Mouse (Mus musculus) thymus, adult 18-20 months (tissue): ENCODE data around the gene Eml1.
"Not testable (repeated sequence)": the region's sequence is repeated elsewhere in the genome, so short reads cannot be mapped to it uniquely, and the experiment has no call there.

Experiments
- DNase-seq, 2 experiments: peaks; one replicate each; pipeline ENCODE4 v3.0.0; 2022; ENCODE audit warnings: mixed read lengths in 2 of 2

Eml1 gene

DNA sequence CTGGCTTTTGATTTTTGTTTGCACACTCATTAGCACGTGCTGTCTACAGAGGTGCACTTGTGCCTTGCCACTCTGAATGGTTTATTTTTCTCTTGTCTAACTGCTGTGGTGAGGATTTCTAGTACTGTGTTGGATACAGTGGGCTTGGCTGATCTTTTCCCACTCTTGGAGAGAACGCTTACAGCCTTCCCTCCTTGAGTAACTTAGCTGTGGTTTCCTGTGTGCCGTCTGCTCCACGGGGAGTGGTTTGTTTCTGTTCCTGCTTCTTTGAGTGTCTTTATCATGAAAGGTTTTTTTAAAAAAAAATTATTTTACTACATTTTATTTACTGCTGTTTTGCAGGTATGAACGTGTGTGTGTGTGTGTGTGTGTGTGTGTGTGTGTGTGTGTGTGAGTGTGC, 108.0 kb downstream of the Eml1 start:
- DNase-seq, result no peak

DNA sequence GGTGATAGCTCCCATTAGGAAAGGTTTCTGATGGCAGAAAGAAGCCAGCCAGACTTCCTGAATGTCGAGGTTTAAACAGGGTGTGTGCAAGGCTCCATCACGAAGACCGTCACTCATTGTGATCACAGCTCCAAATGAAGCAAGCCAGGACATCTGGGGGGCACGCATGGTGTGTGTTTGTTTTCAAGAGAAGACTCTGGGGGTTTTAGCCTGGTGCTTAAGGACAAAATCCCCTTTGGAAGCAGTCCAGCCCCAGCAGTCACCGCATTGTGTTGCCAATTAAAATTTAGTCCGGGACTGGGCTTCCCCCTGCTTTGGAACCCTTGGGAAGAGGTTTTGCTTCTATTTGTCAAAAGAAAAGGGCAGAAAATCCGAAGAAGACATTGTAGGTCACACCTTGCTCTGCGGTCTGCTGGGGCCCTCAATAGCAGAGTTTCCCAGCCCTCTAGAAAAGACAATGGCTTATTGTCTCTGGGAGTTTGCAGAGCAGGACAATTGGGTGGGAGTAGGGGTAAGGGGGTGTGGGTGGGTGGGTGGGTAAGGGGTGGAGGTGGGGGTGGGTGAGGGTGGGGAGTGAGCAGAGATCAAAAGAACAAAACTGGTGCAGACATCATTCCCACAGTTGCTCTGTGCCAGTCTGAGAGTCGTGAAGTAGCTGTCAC, 110.1 kb downstream of the Eml1 start:
- no peak for DNase-seq

DNA sequence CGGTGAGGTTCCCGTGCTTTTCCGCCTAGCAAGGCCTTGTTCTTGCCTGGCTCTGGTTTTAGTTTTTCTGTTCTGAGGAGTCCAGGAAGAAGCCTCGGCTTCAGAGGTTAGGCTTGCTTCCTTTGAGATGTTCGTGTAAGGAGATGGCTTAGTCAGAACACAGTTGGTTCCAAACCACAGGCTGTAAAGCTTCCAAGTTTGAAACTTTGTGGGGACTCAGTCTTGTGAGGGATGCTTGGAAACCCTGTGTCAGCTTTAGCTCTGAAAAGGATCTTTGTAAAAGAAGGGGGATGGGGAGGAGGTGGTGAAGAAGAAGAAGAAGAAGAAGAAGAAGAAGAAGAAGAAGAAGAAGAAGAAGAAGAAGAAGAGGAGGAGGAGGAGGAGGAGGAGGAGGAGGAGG, 118.3 kb downstream of the Eml1 start:
- no peak for DNase-seq

DNA sequence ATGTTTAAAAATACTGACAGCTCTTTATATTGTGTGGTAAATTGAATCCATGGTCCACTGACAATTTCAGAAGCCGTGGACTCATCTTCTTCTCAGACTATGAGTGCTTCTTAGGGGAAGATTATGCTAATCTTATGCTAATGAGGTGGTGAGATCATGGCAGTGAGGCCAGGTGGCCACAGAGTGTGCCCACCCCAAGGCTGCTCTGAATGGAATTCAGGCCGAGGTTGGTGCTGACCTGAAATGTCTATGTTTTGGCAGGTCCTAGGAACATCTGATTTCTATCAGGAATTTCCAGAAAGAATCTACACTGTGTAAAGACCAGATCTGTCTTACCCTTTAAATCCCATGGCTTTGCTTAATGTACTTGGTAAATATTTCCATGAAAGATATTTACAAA, 119.0 kb downstream of the Eml1 start:
- no peak for DNase-seq

DNA sequence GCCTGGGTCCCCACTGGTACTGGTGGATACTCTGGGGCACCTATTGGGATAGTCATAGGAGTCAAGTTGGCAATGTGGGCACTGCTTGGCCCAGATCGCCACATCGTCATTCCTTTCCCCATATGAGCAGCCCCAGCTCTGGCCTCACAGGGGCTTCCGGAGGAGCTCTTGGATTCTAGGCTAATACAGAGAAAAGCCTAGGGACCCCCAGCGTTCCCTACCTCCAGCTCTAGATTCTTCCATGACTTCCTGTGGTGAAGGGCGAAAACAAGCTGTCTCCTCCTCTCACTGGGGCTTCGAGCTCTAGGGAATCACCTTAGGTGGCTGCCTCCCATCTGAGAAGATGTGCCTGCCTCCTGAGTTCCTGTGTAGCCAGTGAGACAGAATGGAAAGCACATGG, 119.6 kb downstream of the Eml1 start:
- DNase-seq, result no peak

DNA sequence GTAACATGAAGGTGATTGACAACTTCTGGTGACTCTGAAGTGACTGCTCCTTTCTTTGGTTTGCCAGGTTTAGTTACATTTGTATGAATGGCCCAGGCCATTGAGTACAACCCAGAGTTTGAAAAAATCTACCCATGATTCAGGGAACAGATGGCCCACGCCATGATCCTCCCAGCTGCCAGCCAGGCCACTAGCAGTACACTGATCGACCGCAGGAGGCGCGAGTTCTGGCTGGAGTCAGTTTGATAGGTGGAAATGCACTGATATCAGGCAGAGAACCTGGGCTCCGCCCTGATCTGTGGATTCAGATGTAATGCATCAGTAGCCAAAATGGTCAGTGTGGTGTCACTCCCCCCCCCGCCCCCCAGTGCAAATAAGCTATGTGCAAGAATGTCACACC, 120.2 kb downstream of the Eml1 start:
- no peak for DNase-seq

DNA sequence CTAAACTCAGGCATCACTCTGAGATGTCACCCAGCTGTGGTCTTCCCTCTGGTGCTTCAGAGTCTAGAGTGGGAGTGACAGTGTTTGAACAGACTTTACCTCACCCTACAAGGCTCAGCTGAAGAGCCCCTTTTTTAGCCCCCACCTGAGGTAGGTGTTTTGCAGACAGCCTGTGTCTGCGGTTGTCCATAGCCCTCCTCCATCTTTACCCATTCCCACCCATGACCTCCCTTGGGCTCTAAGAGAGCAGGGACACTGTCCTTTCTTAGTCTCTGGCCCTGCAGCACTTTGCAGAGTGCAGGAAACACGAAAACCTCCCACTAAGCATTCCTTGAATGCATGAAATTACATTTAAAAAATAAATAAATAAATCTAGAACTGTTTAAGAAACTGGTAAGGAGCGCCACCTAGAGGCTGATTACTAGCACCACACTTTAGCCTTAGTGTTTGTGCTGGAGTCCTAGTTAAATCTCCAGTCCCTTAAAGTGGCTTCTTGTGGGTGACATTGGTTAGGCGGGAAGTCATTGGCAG, 123.3 kb downstream of the Eml1 start:
- DNase-seq, result no peak

DNA sequence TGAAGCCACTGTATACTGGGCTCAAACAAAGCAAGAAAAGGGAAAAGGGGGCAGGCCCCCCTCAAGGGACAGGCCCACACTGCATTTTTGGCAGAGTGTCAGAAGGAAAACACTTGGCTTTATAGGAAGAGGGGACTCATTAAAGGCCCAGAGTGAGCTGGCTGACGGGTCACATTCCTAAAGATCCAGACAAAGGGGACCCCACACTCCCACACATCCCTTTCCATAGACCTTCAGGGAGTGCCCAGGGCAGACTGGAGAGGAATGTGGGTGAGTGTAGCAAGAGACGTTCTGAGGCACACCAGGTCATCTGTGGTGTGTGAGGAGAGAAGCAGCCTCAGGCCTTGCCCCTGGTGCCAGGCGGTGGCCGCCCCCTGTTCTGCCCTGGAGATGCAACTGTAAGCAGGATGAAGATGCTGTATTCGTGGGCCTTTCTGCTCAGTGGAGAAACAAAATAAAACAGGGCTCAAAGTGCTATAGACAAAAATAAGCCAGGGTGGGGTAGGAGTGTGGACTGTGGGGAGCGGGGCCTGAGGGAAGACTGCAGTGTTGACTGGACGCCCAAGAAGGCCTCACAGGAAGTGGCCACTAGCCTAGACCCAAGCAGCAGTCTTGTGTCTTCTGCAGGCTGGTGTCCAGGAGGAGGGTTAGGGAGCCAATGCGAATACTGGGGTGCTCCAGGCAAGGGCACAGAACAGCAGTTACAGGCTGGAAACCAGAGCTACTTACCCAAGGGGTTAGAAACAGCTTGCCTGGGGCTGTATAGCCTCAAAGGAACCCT, 124.9 kb downstream of the Eml1 start:
- no peak for DNase-seq

DNA sequence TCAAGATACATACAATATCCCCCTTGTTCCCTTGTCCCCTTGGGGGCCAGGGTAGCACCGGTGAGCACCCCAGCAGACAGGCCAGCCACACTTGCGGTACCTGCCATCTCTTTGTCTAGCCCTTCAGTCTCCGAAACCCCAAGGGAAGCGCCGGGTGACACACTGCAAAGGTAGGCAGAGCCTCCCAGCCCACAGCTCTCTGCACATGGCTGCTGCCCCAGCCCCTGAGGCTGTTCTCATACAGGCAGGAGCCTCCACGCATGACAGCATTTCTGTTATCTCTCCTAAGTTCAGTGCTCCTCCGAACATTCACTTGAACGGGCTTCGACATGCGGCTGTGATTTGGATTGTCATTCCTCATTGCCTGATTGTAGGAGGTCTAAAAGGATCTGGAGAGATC, 132.3 kb downstream of the Eml1 start:
- no peak for DNase-seq

DNA sequence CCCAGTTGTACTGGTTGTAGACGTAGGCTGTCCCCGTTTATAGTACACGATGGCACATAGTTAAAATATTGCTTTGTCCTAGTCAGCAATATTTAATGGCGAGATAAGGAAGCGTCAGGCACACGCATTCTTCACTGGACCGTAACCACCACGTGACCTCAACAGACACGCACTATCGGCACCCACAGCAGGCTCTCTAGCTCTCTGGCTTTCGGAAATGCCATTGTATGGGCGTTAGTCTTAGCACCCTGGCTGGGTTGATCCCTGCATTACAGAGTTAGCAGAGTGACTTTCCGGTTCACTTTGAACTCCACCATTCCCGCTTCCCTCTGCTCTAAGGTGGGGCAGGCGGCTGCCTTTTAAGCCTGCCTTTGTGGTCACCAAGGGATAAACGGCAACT, 132.8 kb downstream of the Eml1 start:
- DNase-seq, result no peak

DNA sequence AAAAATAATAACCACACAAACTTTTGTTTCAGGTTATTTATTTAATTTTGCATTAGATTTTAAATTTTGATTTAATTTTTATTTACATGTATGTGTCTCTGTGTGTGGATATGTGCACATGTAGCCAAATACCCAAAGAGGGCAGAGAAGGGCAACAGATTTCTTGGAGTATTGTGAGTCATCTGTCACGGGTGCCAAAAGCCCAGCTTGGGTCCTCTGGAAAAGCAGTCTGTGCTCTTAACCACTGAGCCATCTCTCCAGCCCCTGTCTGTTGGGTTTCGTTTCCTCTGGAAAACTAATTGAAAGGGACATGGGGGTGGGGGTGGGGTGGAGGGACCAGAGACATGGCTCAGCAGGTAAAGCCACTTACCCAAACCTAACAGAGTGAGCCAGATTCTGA, 135.1 kb downstream of the Eml1 start:
- DNase-seq, result no peak

DNA sequence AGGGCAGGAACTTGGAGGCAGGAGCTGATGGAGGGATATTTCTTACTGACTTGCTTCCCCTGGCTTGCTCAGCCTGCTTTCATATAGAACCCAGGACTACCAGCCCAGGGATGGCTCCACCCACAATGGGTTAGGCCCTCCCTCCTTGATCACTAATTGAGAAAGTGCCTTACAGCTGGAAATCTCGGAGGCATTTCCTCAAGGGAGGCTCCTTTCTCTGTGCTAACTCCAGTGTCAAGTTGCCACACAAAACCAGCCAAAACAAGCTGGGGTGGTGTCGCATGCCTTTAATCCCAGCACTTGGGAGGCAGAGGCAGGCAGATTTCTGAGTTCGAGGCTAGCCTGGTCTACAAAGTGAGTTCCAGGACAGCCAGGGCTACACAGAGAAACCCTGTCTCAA, 136.3 kb downstream of the Eml1 start:
- DNase-seq, result not testable (repeated sequence)

DNA sequence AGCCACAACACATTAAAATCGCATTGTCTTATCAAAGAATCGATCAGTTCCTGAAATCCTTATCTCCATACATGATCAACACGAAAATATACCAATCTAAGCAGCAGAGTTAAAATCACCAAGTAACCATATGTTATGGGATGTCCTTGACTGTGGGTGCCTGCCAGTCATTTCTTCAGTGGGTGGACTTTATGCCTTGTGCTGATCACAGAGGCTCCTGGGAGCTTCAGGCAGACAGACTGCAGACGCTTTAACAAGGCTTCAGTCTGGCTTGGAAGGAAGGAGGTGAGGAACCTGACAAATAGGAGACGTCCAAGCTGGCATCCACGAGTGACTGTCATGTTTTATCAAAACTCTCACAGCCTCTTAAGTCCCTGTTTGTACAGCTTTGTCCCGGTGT, 139.8 kb downstream of the Eml1 start:
- DNase-seq, result no peak

DNA sequence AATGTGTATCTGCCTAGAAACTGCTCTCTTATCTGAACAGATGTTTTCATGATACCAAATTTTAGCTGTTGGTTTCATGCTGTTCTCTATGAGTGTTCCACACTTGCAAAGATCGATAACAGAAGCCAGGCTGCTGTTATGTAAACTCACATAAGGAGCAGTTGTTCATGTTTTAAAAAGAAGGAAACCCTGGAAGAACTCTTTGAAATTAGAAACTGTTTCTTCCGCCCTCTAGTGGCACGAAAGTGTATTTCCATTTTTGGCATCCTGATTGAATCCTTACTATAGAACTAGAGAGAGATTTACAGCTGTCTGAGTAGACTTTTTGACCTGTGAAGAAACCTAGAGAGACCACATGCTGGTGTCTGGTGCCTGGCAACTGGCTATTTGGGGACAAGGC, 140.3 kb downstream of the Eml1 start:
- DNase-seq, result no peak

DNA sequence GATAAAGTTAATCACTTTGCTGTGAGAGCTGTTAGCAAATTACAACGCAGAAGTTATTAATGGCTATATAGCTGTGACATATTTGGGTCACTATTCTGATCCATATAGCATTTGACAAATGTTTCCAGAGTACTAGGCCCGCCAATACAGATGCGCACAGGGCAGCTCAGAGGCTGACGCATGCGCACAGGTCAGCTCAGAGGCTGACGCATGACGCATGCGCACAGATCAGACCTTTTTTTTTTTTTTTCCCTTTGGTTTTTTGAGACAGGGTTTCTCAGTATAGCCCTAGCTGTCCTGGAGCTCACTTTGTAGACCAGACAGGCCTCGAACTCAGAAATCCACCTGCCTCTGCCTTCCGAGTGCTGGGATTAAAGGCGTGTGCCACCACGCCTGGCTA, 144.7 kb downstream of the Eml1 start:
- no peak for DNase-seq

DNA sequence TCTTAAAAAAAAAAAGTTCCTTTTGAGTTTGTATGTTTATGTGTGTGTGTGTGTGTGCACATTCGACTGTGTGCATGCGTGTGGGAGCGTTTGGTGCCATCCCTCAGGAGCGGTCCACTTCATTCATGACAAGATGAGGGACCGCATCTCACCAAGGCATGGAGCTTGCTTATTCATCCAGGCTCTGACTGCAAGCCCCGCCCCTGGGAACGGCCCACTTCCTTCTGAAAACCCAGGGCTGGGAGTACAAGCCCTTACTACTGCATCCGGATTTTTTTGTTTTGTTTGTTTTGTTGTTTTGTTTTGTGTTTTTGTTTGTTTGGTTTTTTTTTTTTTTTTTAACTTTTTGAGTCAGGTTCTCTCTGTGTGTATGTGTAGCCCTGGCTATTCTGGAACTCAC, 148.6 kb downstream of the Eml1 start:
- no peak for DNase-seq

DNA sequence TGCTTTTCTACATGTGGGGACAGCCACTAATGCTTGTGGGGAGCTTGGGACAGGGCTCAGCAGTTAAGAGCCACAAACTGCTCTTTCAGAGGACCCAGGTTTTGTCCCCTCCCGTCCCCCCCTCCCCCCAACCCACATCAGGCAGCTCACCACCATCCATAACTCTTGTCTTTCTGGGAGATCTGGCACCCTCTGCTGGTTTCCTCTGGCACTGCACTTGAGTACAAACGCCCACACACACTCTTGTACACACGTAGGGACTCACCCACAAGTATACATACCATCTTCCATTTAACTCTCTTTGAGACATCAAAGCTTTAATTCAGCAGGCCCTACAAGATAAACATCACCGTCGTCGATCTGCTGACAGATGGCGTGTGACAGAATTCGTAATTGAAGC, 158.5 kb downstream of the Eml1 start:
- DNase-seq, result no peak

DNA sequence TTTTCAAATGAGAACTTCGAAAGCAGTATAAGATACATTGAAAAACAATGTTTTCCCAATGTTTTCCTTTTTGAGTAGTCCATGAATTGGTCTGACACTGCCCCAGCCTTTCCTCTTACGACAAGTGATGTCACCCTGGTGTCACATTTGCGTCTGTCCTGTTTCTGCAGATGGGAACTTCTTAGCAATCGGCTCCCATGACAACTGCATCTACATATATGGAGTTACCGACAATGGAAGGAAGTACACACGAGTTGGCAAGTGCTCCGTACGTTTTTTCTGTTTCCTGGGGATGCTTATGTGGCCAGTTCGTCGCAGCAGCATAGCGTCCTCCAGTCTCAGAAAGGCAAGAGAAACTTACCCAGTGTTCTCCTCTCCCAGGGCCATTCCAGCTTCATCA, 163.7 kb downstream of the Eml1 start:
- DNase-seq, result no peak

DNA sequence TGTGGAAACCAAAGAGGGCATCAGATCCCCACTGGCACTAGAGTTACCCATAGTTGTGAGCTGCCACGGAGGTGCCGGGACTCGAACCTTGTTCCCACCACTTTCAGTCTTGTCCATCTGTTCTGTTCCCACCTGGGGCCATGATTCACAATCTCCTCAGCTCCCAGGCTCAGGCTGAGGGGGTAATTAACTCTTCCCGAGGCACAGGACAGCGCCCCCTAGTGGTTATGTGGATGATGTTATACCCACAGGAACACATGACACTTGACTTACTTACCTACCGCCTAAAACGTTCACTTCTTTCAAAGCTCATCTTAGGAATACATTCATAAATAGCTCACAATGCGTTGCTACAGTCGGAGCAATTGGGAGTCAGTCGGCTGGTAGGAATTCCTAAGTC, 165.7 kb downstream of the Eml1 start:
- no peak for DNase-seq

DNA sequence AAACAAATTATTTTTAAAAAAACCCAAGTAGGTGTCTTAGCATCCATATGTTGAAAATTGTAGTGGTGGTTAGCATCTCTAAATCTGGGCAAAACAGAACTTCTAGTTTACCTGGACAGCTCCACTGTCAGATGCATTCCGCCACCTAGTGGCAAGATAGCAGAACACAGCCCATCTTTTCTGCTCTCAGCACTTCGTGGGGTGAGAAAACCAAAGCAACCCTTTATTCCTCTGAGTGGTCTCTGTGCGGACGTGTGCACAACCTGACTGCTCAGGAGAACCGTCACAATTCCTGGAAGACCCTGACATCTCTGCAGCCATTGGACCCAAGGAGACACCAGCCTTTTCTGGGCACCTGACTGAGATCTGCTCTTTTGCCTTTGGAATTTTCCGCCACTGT, 170.3 kb downstream of the Eml1 start:
- no peak for DNase-seq

DNA sequence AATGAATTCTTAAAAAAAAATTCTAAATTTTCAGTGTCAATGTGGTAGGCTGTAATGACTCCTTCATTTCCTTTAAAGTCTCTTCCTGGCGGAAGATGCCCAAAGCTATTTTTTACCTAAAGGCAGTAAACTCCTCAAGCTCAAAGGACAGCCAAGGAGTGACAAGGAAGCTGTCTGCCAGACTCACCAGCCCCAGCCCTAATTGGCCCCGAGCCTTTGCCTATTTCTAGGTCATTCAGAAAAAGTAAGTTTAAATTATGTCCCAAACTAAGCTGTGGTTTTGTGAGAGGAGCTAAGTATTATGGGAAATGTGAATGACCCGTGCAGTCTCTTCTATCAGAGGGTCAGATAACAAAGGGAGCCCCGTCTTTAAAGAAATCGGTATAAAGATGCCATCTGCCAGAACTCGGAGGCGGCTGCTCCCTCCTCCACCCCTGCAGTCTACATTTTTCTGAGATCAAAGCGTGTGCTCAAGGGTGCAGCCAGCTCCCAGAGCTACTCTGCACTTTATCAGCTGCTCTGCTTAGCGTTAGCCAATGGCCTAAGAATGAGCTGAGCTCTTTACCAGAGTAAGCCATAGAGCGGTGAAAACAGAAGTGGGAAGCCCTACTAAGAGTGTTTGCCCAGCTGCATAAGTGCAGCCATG, 175.9 kb downstream of the Eml1 start:
- DNase-seq, result no peak

DNA sequence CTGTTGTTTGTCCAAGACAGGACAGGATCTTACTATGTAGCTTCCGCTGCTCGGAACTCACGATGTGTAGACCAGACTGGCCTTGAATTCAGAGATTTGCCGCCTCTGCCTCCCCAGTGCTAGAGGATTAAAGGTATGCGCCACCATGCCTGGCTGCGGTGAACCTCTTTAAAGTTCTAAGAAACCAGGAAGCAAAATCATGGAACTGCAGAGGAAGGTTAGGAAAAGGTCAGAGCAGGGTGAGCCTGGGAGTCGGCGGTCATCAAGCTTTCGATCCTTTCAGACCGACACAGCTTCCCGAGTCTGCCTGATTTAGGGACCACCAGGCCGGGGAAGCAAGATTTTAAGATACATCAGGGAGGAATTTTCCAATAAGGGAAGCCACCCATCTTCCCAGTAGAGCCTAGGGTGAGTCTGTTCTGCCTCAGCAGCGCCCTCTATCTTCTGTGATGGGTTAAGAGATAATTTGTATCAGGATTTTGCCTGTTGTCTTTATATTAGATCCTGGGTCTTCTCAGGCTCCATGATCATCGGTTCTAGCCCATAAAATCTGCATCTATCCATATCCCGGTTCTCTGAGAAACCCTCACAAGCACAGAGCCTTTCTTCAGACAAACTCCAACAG, 176.6 kb downstream of the Eml1 start:
- no peak for DNase-seq

DNA sequence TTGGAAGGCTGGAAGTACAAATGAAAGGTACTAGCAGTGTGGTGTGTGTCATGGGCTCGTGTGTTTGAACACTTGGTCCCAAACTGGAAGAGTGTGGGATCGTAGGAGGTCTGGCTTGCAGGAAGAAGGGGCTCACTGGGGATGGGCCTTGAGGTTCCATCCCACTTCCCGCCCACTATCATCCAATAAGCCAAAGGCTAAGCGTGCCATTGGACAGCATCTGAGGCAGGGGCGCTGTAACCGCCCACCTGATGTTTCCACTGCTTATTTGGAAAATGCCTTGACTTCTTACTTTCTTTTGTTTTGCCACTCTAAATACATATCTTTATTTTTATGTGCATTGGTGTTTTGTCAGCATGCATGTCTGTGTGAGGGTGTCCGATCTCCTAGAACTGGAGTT, 181.0 kb downstream of the Eml1 start:
- DNase-seq, result no peak

DNA sequence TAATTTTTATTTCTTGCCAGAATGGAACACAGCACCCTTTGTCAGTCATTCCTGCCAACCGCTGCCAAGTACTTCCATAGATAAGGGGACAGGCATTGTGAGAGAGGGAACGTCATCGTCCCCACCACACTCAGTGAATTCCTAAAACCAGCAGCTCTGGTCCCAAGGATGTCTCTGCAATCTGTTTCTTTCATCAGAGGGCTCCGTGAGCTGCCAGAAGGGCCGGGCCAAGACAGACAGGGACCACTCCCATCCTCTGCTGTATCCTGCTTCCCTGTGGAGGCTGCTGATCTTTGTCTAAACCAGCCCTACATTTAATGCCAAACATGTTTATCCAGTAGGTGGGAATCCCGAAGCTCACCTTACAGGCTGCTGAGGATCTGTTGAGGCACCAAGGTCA, 182.3 kb downstream of the Eml1 start:
- DNase-seq, result no peak
